Mouse (Mus musculus) MEL (cell line): ENCODE measurements around the gene Cox17. TPM values are rescaled to one million over a fixed set of nuclear protein-coding genes. Genes with fewer than 3 reads are reported as not detected.

Experiments used
- DNase-seq: peaks from one replicate; pipeline ENCODE4 v3.0.0; 2011; ENCODE audit warnings: low read depth, low spot score
- H3K27ac ChIP-seq: 2 replicates; pipeline ENCODE4 v1.5.1; 2012; ENCODE audit warnings: low read depth, mild to moderate bottlenecking, control low read depth, low read length, moderate library complexity; ENCODE audit not compliant: control insufficient read depth
- H3K27me3 ChIP-seq, 2 experiments: fragments of 150-350 bp in 1 of 2; sonication (generic) in 1 of 2; 2 replicates each; pipeline ENCODE4 v1.6.1; 2012; ENCODE audit warnings: low read length in 2 of 2, mild to moderate bottlenecking in 2 of 2, improper control_type of control experiment in 1 of 2, moderate library complexity in 1 of 2; ENCODE audit not compliant: insufficient read depth in 2 of 2, control insufficient read depth in 1 of 2
- H3K36me3 ChIP-seq, 2 experiments: 2 replicates each; pipeline ENCODE4 v1.6.1; 2012 to 2014; ENCODE audit warnings: low read length in 2 of 2, improper control_type of control experiment in 1 of 2, inconsistent platforms in 1 of 2, mild to moderate bottlenecking in 1 of 2; ENCODE audit not compliant: insufficient read depth in 2 of 2, control insufficient read depth in 1 of 2
- H3K4me1 ChIP-seq, 2 experiments: fragments of 150-350 bp in 1 of 2; sonication (generic) in 1 of 2; 2 replicates each; pipeline ENCODE4 v1.6.1; 2012; ENCODE audit warnings: low read length in 2 of 2, improper control_type of control experiment in 1 of 2, mild to moderate bottlenecking in 1 of 2; ENCODE audit not compliant: insufficient read depth in 2 of 2, control insufficient read depth in 1 of 2
- H3K4me3 ChIP-seq, 2 experiments: fragments of 150-350 bp in 1 of 2; sonication (generic) in 1 of 2; 2 replicates each; pipeline ENCODE4 v1.5.1; 2012; ENCODE audit warnings: low read depth in 2 of 2, low read length in 2 of 2, mild to moderate bottlenecking in 2 of 2, moderate library complexity in 2 of 2, control low read depth in 1 of 2, improper control_type of control experiment in 1 of 2; ENCODE audit not compliant: control insufficient read depth in 1 of 2, insufficient read depth in 1 of 2
- H3K79me2 ChIP-seq: 2 replicates; pipeline ENCODE4 v1.6.1; 2012; ENCODE audit warnings: mild to moderate bottlenecking, low read length, moderate library complexity; ENCODE audit not compliant: control insufficient read depth, poor library complexity, insufficient read depth
- H3K9ac ChIP-seq: 2 replicates; pipeline ENCODE4 v1.6.1; 2012; ENCODE audit warnings: low read depth, mild to moderate bottlenecking, control low read depth, low read length, moderate library complexity; ENCODE audit not compliant: control insufficient read depth, poor library complexity, severe bottlenecking
- H3K9me3 ChIP-seq: fragments of 150-350 bp; sonication (generic); replicated peaks from 2 replicates; pipeline ENCODE4 v1.6.1; 2012; ENCODE audit warnings: mild to moderate bottlenecking, low read length, improper control_type of control experiment, moderate library complexity; ENCODE audit not compliant: insufficient read depth
- BHLHE40 ChIP-seq: IDR thresholded peaks from 2 replicates; pipeline ENCODE4 v1.6.1; 2012; ENCODE audit warnings: low read depth, mild to moderate bottlenecking, inconsistent platforms, low read length, improper control_type of control experiment, borderline replicate concordance
- CHD1 ChIP-seq: IDR thresholded peaks from 2 replicates; pipeline ENCODE4 v1.6.1; 2012; ENCODE audit warnings: low read depth, mild to moderate bottlenecking, inconsistent platforms, low read length, improper control_type of control experiment
- CHD2 ChIP-seq: IDR thresholded peaks from 2 replicates; pipeline ENCODE4 v1.6.1; 2011; ENCODE audit warnings: low read length, improper control_type of control experiment
- CTCF ChIP-seq, 3 experiments: IDR thresholded peaks in 2 of 3; conservative IDR thresholded peaks in 1 of 3; 2 replicates each; pipeline ENCODE4 v1.5.1; 2011 to 2012; ENCODE audit warnings: low read length in 3 of 3, low read depth in 2 of 3, mild to moderate bottlenecking in 2 of 3, improper control_type of control experiment in 1 of 3, inconsistent platforms in 1 of 3, mixed read lengths in 1 of 3, moderate library complexity in 1 of 3; ENCODE audit not compliant: control insufficient read depth in 1 of 3, insufficient read depth in 1 of 3, poor library complexity in 1 of 3, severe bottlenecking in 1 of 3
- E2F4 ChIP-seq: IDR thresholded peaks from 2 replicates; pipeline ENCODE4 v1.6.1; 2011; ENCODE audit warnings: low read depth, low read length, improper control_type of control experiment, borderline replicate concordance
- ELF1 ChIP-seq: IDR thresholded peaks from 2 replicates; pipeline ENCODE4 v1.6.1; 2014; ENCODE audit warnings: low read depth, mild to moderate bottlenecking, inconsistent platforms, low read length, improper control_type of control experiment, moderate library complexity
- EP300 ChIP-seq, 2 experiments: IDR thresholded peaks; 2 replicates each; pipeline ENCODE4 v1.6.1; 2011; ENCODE audit warnings: improper control_type of control experiment in 2 of 2, low read length in 2 of 2, low read depth in 1 of 2, mild to moderate bottlenecking in 1 of 2
- ETS1 ChIP-seq: IDR thresholded peaks from 2 replicates; pipeline ENCODE4 v1.6.1; 2012; ENCODE audit warnings: low read depth, mild to moderate bottlenecking, inconsistent platforms, low read length, improper control_type of control experiment, moderate library complexity
- HCFC1 ChIP-seq: IDR thresholded peaks from 2 replicates; pipeline ENCODE4 v1.6.1; 2012; ENCODE audit warnings: low read depth, mild to moderate bottlenecking, inconsistent platforms, low read length, improper control_type of control experiment, moderate library complexity
- JUND ChIP-seq: IDR thresholded peaks from 2 replicates; pipeline ENCODE4 v1.6.1; 2011; ENCODE audit warnings: low read depth, mild to moderate bottlenecking, improper control_type of control experiment, low read length
- MAFK ChIP-seq: IDR thresholded peaks from 2 replicates; pipeline ENCODE4 v1.6.1; 2011; ENCODE audit warnings: low read depth, mild to moderate bottlenecking, low read length, improper control_type of control experiment, borderline replicate concordance
- MAX ChIP-seq: IDR thresholded peaks from 2 replicates; pipeline ENCODE4 v1.6.1; 2011; ENCODE audit warnings: low read length, improper control_type of control experiment
- MAZ ChIP-seq: IDR thresholded peaks from 2 replicates; pipeline ENCODE4 v1.6.1; 2012; ENCODE audit warnings: low read depth, mild to moderate bottlenecking, inconsistent platforms, low read length, improper control_type of control experiment
- MEF2A ChIP-seq: IDR thresholded peaks from 2 replicates; pipeline ENCODE4 v1.6.1; 2014; ENCODE audit warnings: low read depth, mild to moderate bottlenecking, inconsistent platforms, low read length, improper control_type of control experiment; ENCODE audit not compliant: poor library complexity, insufficient replicate concordance, severe bottlenecking; ENCODE audit errors: extremely low read depth
- MXI1 ChIP-seq: IDR thresholded peaks from 2 replicates; pipeline ENCODE4 v1.6.1; 2011; ENCODE audit warnings: mild to moderate bottlenecking, low read depth, low read length, improper control_type of control experiment
- MYB ChIP-seq: IDR thresholded peaks from 2 replicates; pipeline ENCODE4 v1.6.1; 2011; ENCODE audit warnings: mild to moderate bottlenecking, low read depth, low read length, improper control_type of control experiment
- MYC ChIP-seq: IDR thresholded peaks from 2 replicates; pipeline ENCODE4 v1.6.1; 2011; ENCODE audit warnings: low read depth, mild to moderate bottlenecking, low read length, improper control_type of control experiment, moderate library complexity
- NELFE ChIP-seq: IDR thresholded peaks from 2 replicates; pipeline ENCODE4 v1.6.1; 2011; ENCODE audit warnings: low read depth, low read length, improper control_type of control experiment
- NRF1 ChIP-seq: IDR thresholded peaks from 2 replicates; pipeline ENCODE4 v1.6.1; 2014; ENCODE audit warnings: low read depth, mild to moderate bottlenecking, inconsistent platforms, low read length, improper control_type of control experiment, moderate library complexity; ENCODE audit not compliant: poor library complexity, insufficient read depth, severe bottlenecking
- POLR2A ChIP-seq, 2 experiments: IDR thresholded peaks; 2 replicates each; pipeline ENCODE4 v1.6.1; 2011 to 2012; ENCODE audit warnings: low read length in 2 of 2, mild to moderate bottlenecking in 2 of 2, control low read depth in 1 of 2, improper control_type of control experiment in 1 of 2, low read depth in 1 of 2, moderate library complexity in 1 of 2; ENCODE audit not compliant: control insufficient read depth in 1 of 2, insufficient read depth in 1 of 2, poor library complexity in 1 of 2
- POLR2AphosphoS2 ChIP-seq: IDR thresholded peaks from 2 replicates; pipeline ENCODE4 v1.6.1; 2011; ENCODE audit warnings: low read length, improper control_type of control experiment
- POLR2AphosphoS5 ChIP-seq: IDR thresholded peaks from 2 replicates; pipeline ENCODE4 v1.6.1; 2012; ENCODE audit warnings: low read depth, borderline replicate concordance, mild to moderate bottlenecking, inconsistent platforms, low read length, moderate library complexity, mixed read lengths
- RAD21 ChIP-seq: IDR thresholded peaks from 2 replicates; pipeline ENCODE4 v1.6.1; 2011; ENCODE audit warnings: mild to moderate bottlenecking, low read depth, low read length, improper control_type of control experiment
- RCOR1 ChIP-seq: IDR thresholded peaks from 2 replicates; pipeline ENCODE4 v1.6.1; 2012; ENCODE audit warnings: low read depth, mild to moderate bottlenecking, inconsistent platforms, low read length, improper control_type of control experiment
- SIN3A ChIP-seq: IDR thresholded peaks from 2 replicates; pipeline ENCODE4 v1.6.1; 2012; ENCODE audit warnings: low read length, improper control_type of control experiment, inconsistent platforms
- SMC3 ChIP-seq: IDR thresholded peaks from 2 replicates; pipeline ENCODE4 v1.6.1; 2011; ENCODE audit warnings: low read depth, low read length, improper control_type of control experiment
- TAL1 ChIP-seq: IDR thresholded peaks from 2 replicates; pipeline ENCODE4 v1.6.1; 2012; ENCODE audit warnings: mild to moderate bottlenecking, inconsistent platforms, low read length, moderate library complexity, mixed read lengths
- TBP ChIP-seq: IDR thresholded peaks from 2 replicates; pipeline ENCODE4 v1.8.0; 2011; ENCODE audit warnings: low read depth, low read length, improper control_type of control experiment
- TCF12 ChIP-seq: IDR thresholded peaks from 2 replicates; pipeline ENCODE4 v1.6.1; 2014; ENCODE audit warnings: low read depth, mild to moderate bottlenecking, inconsistent platforms, low read length, improper control_type of control experiment, moderate library complexity
- UBTF ChIP-seq: IDR thresholded peaks from 2 replicates; pipeline ENCODE4 v1.6.1; 2012; ENCODE audit warnings: low read depth, mild to moderate bottlenecking, inconsistent platforms, low read length, improper control_type of control experiment, moderate library complexity, borderline replicate concordance; ENCODE audit not compliant: insufficient read depth
- USF1 ChIP-seq: IDR thresholded peaks from 2 replicates; pipeline ENCODE4 v1.6.1; 2014; ENCODE audit warnings: low read depth, mild to moderate bottlenecking, inconsistent platforms, low read length, improper control_type of control experiment, moderate library complexity
- USF2 ChIP-seq, 2 experiments: IDR thresholded peaks; 2 replicates each; pipeline ENCODE4 v1.6.1; 2011 to 2012; ENCODE audit warnings: improper control_type of control experiment in 2 of 2, low read length in 2 of 2, borderline replicate concordance in 1 of 2, inconsistent platforms in 1 of 2, low read depth in 1 of 2, mild to moderate bottlenecking in 1 of 2; ENCODE audit not compliant: insufficient read depth in 1 of 2
- ZC3H11A ChIP-seq: IDR thresholded peaks from 2 replicates; pipeline ENCODE4 v1.6.1; 2012; ENCODE audit warnings: low read depth, mild to moderate bottlenecking, inconsistent platforms, low read length, improper control_type of control experiment
- ZMIZ1 ChIP-seq: IDR thresholded peaks from 2 replicates; pipeline ENCODE4 v1.6.1; 2012; ENCODE audit warnings: low read depth, mild to moderate bottlenecking, inconsistent platforms, low read length, improper control_type of control experiment, moderate library complexity
- ZNF384 ChIP-seq: IDR thresholded peaks from 2 replicates; pipeline ENCODE4 v1.6.1; 2012; ENCODE audit warnings: low read depth, mild to moderate bottlenecking, inconsistent platforms, low read length, improper control_type of control experiment
- polyA plus RNA-seq, 2 experiments: library from polyadenylated mRNA; stranded (reverse) in 1 of 2; unstranded in 1 of 2; fragments of >175 nt in 1 of 2; fragments of >200 nt in 1 of 2; gene quantifications; 2 replicates each; pipeline versions ENCODE4 v1.2.1 to v1.2.4; 2012; ENCODE audit warnings: low replicate concordance in 2 of 2, low read depth in 1 of 2; ENCODE audit not compliant: insufficient read length in 2 of 2, insufficient read depth in 1 of 2, missing spikeins in 1 of 2
- total RNA-seq: library from RNA; depleted of rRNA; stranded (reverse); fragments of 300-350 nt; gene quantifications from 2 replicates; pipeline ENCODE4 v1.2.3, GENCODE M21; 2012; rRNA removed

Gene Cox17
- total RNA-seq (293 and 295 TPM in 2 replicates), polyA plus RNA-seq (100 to 1,000 TPM in 1 of 2 experiments, not detected in 1; 269 TPM)

DNA sequence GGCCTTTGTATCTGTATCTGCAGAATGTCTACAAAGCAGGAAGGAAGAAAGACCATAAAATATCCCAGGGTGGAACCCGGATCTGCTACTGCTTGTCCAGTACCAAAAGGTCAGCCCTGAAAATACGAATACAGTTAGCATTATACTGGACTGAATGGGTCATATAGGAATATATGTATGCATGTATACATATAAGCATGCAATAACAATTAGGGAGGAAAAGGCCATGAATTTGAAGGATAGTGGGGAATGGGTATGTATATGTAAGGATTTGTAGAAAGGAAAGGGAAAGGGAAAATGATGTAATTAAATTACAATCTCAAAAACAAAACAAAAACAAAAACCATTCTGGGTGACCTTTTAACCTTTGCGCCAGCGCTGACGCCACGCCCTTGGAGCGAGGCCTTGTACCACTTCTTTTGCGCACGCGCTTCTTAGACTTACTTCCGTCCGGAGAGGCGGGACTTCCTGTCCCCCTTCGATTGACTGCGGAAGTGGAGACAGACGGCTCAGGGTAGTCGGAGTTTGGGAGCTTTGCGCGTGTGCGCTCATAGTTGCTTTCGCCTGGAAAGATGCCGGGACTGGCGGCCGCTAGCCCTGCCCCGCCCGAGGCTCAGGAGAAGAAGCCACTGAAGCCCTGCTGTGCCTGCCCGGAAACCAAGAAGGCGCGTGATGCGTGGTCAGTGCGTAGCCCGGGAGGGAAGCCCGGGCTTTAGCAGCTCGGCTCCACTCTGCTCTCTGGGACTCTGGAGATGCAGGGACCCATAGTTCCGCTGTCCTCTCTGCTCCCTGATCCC is at the start of gene Cox17, which contains the start of gene Gm21987:
TSS of gene Cox17 (plus strand) at position 463 of the 797 bp plus-strand sequence.
TSS of gene Gm21987 (plus strand) at position 512 of the 797 bp plus-strand sequence.
- Histone ChIP-seq H3K4me3 (peak within 1 kb of the TSS; percentile 79 to 100), H3K9ac (peak within 1 kb of the TSS; percentile 99), H3K27ac (peak within 1 kb of the TSS; percentile 97), H3K9me3 (no peaks in the 10 kb centered on the region), H3K79me2 (peaks cover 36% of the 10 kb centered on the region), H3K27me3 (no peaks in the 10 kb centered on the region), H3K36me3 (peaks cover 11 to 39% of the 10 kb centered on the region in 2 experiments), H3K4me1 (peaks cover 14 to 18% of the 10 kb centered on the region in 2 experiments)
- peak; percentile 97 for DNase-seq
- TF ChIP-seq JUND (no peak), BHLHE40 (no peak), MYB (no peak), E2F4 (no peak), SMC3 (no peak), TBP (peak; percentile 92), ELF1 (peak; percentile 98), CTCF (IDR thresholded peaks at IDR 0.05 in 2 of 3, conservative IDR thresholded peaks at IDR 0.05 in 1 of 3; ENCODE audit: control insufficient read depth in 1 of 3, insufficient read depth in 1 of 3, low read depth in 2 of 3, low read length in 3 of 3, poor library complexity in 1 of 3, severe bottlenecking in 1 of 3) (no peak), ETS1 (peak; percentile 72), ZC3H11A (no peak), POLR2AphosphoS5 (no peak), ZMIZ1 (no peak), CHD1 (no peak), MEF2A (no peak), RAD21 (no peak), USF1 (no peak), MXI1 (peak; percentile 85), EP300 (IDR thresholded peaks at IDR 0.05; ENCODE audit: low read depth in 1 of 2, low read length in 2 of 2) (no peak), SIN3A (peak; percentile 91), USF2 (IDR thresholded peaks at IDR 0.05; ENCODE audit: borderline replicate concordance in 1 of 2, insufficient read depth in 1 of 2, low read depth in 1 of 2, low read length in 2 of 2) (no peak), NRF1 (peak; percentile 85), TCF12 (no peak; the same call in 1 of the 2 replicates), MAFK (no peak), TAL1 (no peak), POLR2AphosphoS2 (peak; percentile 86; the same call in 1 of the 2 replicates), MYC (peak; percentile 83), POLR2A (IDR thresholded peaks at IDR 0.05; ENCODE audit: control insufficient read depth in 1 of 2, insufficient read depth in 1 of 2, low read depth in 1 of 2, low read length in 2 of 2, poor library complexity in 1 of 2) (peak; percentile 77 to 97), UBTF (no peak), HCFC1 (peak; percentile 91), MAZ (no peak), RCOR1 (no peak), MAX (0 out of 2 replicates have a peak, but pooled peaks have one; percentile 24), NELFE (peak; percentile 95), ZNF384 (peak; percentile 1; the same call in 1 of the 2 replicates), CHD2 (no peak)
